In the genomic region with DNA sequence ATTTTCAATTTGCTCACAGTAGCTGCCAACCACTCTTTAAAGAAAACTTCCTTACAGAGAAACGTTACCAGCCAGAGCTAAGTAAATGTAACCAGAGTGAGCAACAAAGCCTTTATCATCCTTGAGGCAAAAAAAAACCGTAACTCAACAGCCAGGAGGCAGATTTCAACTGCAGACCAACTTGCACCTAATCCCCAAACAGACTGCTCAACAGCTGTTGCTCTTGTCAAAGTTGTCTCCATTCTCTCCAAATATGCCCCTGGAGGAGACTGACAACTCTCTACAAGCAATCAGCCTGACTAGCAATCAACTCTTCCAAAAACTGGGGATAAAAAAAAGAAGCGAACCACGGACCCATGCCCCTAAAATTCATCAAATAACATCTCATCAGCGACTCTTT, we compare ENCODE assay signal across 15 mouse cellular contexts.
"Had no signal": no experiment of that assay in that cellular context is flagged by ENCODE, and none has a peak within 500 bp of the region (broad histone marks: within the 10 kb centered on the region; RNA-seq: fewer than 3 reads in every experiment).

No protein-coding gene starts in this region.

- H3K9ac ChIP-seq: kidney, embryonic 15.5 days; limb, embryonic 12.5 days; liver, embryonic 15.5 days; midbrain, embryonic 15.5 days had no signal

- H3K27me3 ChIP-seq: kidney, embryonic 15.5 days; limb, embryonic 12.5 days; liver, embryonic 15.5 days; megakaryocyte, embryonic 14.5 days; midbrain, embryonic 15.5 days had no signal

- H3K4me1 ChIP-seq: liver, embryonic 15.5 days had no signal

- H3K27ac ChIP-seq: kidney, embryonic 15.5 days; limb, embryonic 12.5 days; liver, embryonic 15.5 days; macrophage; midbrain, embryonic 15.5 days had no signal

- H3K4me2 ChIP-seq: kidney, embryonic 15.5 days; limb, embryonic 12.5 days; liver, embryonic 15.5 days; midbrain, embryonic 11.5 days; midbrain, embryonic 15.5 days had no signal

- ATAC-seq: midbrain, embryonic 15.5 days had no signal

- H3K36me3 ChIP-seq: kidney, embryonic 15.5 days; limb, embryonic 12.5 days; liver, embryonic 15.5 days; midbrain, embryonic 15.5 days had no signal

- H3K4me3 ChIP-seq: kidney, embryonic 15.5 days; limb, embryonic 12.5 days; liver, embryonic 15.5 days; megakaryocyte, embryonic 14.5 days; midbrain, embryonic 15.5 days had no signal

- DNase-seq: kidney, adult 2 months; kidney, postnatal 14 days; lung, adult 2 months; lung, postnatal 10 days; right cerebral cortex, postnatal 4 days; spleen, adult 18-20 months; thymus, adult 2 months; thymus, postnatal 25 days had no signal

- H3K9me3 ChIP-seq: kidney, embryonic 15.5 days; limb, embryonic 12.5 days; liver, embryonic 15.5 days; megakaryocyte, embryonic 14.5 days; midbrain, embryonic 15.5 days had no signal
